Mouse (Mus musculus): ENCODE results near the gene Siglecg. TPM values are rescaled to one million over a fixed set of nuclear protein-coding genes. Genes with fewer than 3 reads are reported as not detected.
"Not testable (repeated sequence)": the region's sequence is repeated elsewhere in the genome, so short reads cannot be mapped to it uniquely, and the experiment has no call there.

Gene Siglecg
- not detected for total RNA-seq (2021)

GRCm38 (mm10) chr7:43408131-43408553 is at the start of gene Siglecg:
TSS of gene Siglecg (plus strand) at chr7:43408204.
- intact Hi-C loops (cut with DNase I), result no loop called here
- no peak for DNase-seq (ENCODE audit: low spot score in 2 of 2)

GRCm38 (mm10) chr7:43358556-43358955 is 49.4 kb upstream of the Siglecg start:
- DNase-seq (ENCODE audit: low spot score in 2 of 2), result no peak
- intact Hi-C loops (cut with DNase I), result no loop called here

- no peak for DNase-seq (ENCODE audit: low spot score in 2 of 2)
- intact Hi-C loops (cut with DNase I), result no loop called here
Measured at GRCm38 (mm10) chr7:43361442-43361841, 46.6 kb upstream of the Siglecg start.

- DNase-seq (ENCODE audit: low spot score in 2 of 2), result no peak
- intact Hi-C loops (cut with DNase I), result no loop called here
Measured at GRCm38 (mm10) chr7:43362021-43362420, 46.0 kb upstream of the Siglecg start.

GRCm38 (mm10) chr7:43378226-43378625 is 29.8 kb upstream of the Siglecg start:
- DNase-seq (ENCODE audit: low spot score in 2 of 2), result peak in 1 of 2 experiments; percentile 8
- intact Hi-C loops (cut with DNase I), result no loop called here

GRCm38 (mm10) chr7:43392349-43393121 is 15.5 kb upstream of the Siglecg start:
- DNase-seq (ENCODE audit: low spot score in 2 of 2), result no peak
- intact Hi-C loops (cut with DNase I), result no loop called here

- intact Hi-C loops (cut with DNase I), result no loop called here
- DNase-seq (ENCODE audit: low spot score in 2 of 2), result no peak
Measured at GRCm38 (mm10) chr7:43399501-43399900, 8.5 kb upstream of the Siglecg start.

GRCm38 (mm10) chr7:43402718-43403117 is 5.3 kb upstream of the Siglecg start:
- intact Hi-C loops (cut with DNase I), result no loop called here
- no peak for DNase-seq (ENCODE audit: low spot score in 2 of 2)

GRCm38 (mm10) chr7:43407573-43407972 is 431 bp upstream of the Siglecg start:
- intact Hi-C loops (cut with DNase I), result no loop called here

GRCm38 (mm10) chr7:43409084-43409483 is 1.1 kb downstream of the Siglecg start:
- intact Hi-C loops (cut with DNase I), result no loop called here
- DNase-seq (ENCODE audit: low spot score in 2 of 2), result no peak

More at GRCm38 (mm10) chr7:43407573-43407972, 431 bp upstream of the Siglecg start:
- no peak for DNase-seq (ENCODE audit: low spot score in 2 of 2)

GRCm38 (mm10) chr7:43411724-43412123 is 3.7 kb downstream of the Siglecg start:
- intact Hi-C loops (cut with DNase I); DNase-seq (ENCODE audit: low spot score in 2 of 2): not testable (repeated sequence)

- DNase-seq (ENCODE audit: low spot score in 2 of 2), result no peak
- intact Hi-C loops (cut with DNase I), result no loop called here
Measured at GRCm38 (mm10) chr7:43417298-43417697, 9.3 kb downstream of the Siglecg start.

GRCm38 (mm10) chr7:43422995-43423617 is 15.1 kb downstream of the Siglecg start:
- intact Hi-C loops (cut with DNase I), result loop anchor here (1.0 kb wide), 1 partner anchor 72 kb away; no protein-coding TSS in a partner anchor
- DNase-seq (ENCODE audit: low spot score in 2 of 2), result peak; percentile 70 to 82

GRCm38 (mm10) chr7:43423991-43424625 is 16.1 kb downstream of the Siglecg start:
- intact Hi-C loops (cut with DNase I), result loop anchor here (1.0 kb wide), 1 partner anchor 71 kb away; no protein-coding TSS in a partner anchor
- DNase-seq (ENCODE audit: low spot score in 2 of 2), result no peak

- intact Hi-C loops (cut with DNase I), result no loop called here
- no peak for DNase-seq (ENCODE audit: low spot score in 2 of 2)
Measured at GRCm38 (mm10) chr7:43427406-43427805, 19.4 kb downstream of the Siglecg start, which contains the start of gene Lim2. TSS of gene Lim2 (plus strand) at chr7:43427670.

- no peak for DNase-seq (ENCODE audit: low spot score in 2 of 2)
- intact Hi-C loops (cut with DNase I), result no loop called here
Measured at GRCm38 (mm10) chr7:43429500-43429899, 21.5 kb downstream of the Siglecg start.

GRCm38 (mm10) chr7:43432891-43433290 is 24.9 kb downstream of the Siglecg start:
- no peak for DNase-seq (ENCODE audit: low spot score in 2 of 2)
- intact Hi-C loops (cut with DNase I), result no loop called here

GRCm38 (mm10) chr7:43434676-43435075 is 26.7 kb downstream of the Siglecg start:
- no peak for DNase-seq (ENCODE audit: low spot score in 2 of 2)
- intact Hi-C loops (cut with DNase I), result no loop called here

GRCm38 (mm10) chr7:43436341-43437255 is 28.6 kb downstream of the Siglecg start, which contains the start of gene Nkg7:
TSS of gene Nkg7 (plus strand) at chr7:43437073.
- intact Hi-C loops (cut with DNase I), result no loop called here
- DNase-seq (ENCODE audit: low spot score in 2 of 2), result no peak
